Mouse (Mus musculus) ES-CJ7 (cell line): ENCODE data around the gene Itpk1.

Source experiments
- DNase-seq: peaks from one replicate; pipeline ENCODE4 v3.0.0; 2011; ENCODE audit warnings: low read depth, low spot score

Itpk1 gene

DNA sequence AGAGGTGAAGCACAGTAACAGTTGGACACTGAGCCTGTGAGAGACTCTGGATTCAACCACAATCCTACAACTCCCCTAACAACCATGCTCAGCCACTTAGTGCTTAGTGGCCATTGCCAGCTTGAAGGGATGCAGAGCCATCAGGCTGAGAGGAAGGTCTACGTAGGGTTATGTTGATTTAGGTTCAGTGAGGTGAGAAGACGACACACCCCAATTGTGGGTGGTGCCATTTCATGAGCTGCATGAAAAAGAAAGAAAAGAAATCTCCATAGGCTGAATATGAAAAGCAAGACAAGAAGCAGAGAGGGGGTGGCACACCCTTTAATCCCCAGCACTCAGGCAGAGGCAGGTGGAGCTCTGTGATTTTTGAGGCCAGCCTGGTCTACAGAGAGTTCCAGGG is 9.4 kb upstream of the Itpk1 start:
- peak; percentile 92 for DNase-seq

DNA sequence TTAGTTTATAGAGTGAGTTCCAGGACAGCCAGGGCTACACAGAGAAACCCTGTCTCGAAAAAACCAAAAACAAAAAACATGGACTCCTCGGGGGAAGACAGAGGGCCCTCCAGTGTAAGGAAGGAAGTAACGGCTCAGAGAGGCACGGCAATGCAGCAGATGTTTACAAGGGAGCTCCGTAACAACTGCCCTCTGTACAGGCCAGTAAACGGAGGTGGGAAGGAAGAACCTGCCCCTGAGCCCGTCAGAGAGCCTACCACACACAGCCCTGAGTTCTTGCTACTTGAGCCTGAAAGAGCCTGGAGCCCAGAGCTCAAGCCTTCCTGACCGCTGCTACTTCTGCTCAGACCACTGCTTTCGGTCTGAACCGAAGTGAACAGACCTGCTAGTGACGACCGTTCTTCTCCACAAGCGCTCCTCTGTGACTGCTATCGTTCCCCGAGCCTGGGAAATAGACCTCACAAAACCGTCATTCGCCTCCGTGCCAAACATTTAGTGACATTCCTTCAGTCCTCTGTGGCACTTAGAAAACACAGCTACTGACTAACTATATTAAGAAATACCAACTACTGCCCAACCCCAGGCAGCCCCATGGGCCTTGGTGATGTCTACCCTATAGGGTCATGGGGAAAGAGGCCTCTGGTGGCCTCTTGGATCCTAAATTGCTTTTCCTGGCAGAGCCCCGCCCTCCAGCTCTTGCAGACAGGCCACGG is 8.6 kb upstream of the Itpk1 start:
- no peak for DNase-seq

DNA sequence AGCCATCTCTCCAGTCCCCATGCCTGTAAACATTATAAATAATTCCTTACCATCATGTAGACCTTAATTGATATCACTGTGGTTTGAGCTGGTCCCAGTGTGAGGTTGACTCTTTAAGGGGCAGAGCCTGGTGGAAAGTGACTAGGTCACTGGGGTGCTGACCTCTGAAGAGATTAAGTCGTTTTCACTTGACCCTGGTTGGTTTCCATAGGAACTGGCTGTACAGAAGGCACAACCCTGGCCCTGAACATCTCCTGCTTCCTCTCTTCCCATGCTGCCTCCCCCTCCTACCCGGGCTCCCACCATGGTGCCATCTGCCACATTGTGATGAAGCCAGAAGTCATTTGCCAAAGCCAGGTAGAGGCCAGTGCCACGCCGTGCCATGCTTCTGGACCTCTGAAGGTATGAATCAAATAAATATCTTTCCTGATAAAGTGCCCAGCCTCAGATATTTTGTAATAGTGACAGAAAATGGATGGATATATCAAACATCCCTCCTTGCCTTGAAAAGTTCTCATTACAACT is 6.2 kb upstream of the Itpk1 start:
- DNase-seq, result peak; percentile 46

DNA sequence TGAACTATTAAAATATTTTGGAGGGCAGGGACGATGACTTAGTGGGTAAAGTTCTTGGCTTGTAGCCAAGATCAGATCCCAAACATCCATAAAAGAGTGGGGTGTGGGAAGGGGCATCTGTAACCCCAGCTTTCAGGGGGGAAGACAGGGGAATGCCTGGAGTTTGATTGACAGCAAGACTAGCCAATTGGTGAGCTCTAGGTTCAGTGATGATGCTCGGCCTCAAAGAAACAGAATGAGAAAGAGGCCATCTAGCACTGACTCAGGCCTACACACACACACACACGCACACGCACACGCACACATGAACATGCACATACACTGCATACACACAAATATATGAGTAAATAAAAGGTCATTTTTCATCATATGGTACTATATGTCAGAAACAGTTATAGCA is 5.2 kb upstream of the Itpk1 start:
- peak; percentile 66 for DNase-seq

DNA sequence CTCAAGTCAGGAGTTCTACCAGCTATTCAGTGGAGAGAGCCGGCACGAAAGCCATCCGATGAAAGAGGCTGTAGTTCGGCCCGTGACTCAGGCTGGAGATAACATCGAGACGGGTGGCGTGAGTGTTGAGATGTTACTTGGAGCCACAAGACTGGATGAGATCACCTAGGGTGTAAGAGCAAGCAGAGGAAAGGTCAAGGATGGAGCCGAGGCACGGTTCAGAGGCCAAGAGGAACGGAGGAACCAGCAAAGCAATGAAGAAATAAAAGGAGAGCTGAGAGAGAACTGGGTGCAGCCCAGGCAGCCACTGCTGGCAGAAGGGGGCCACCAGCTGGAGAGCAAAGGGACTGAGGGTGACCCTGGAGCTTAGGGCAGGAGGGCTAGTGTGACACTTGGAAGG is 3.5 kb upstream of the Itpk1 start:
- no peak for DNase-seq

DNA sequence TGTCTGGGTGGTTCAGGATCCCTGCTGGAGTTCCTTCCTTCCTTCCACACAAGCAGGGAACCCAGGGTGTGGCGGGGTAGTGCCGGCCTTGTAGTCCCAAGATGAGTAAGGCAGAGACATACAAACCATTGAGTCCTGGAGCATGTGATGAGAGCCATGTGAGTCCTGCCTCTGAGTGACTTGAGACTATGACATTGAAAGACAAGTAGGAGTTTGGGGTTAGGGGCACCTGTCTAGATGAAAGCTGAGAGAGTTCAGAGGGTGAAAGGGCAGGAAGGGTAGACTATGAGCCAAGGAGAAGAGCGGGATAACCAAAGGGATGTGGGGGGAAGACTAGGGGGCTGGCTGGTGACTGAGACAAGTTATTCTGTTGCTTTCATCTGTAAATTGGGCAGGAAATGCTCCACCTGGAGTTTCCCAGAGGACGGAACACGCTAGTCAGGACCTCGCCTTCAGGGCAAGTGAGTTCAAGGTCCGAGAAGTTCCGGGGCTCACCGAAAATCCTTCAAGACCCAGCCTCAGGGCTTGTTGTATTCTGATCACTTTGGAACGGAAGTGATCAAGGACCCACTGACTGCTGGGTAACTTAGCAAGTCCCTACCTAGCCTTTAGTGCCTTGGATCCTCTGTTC is 2.2 kb upstream of the Itpk1 start:
- DNase-seq, result peak; percentile 97

- peak; percentile 60 for DNase-seq
These were observed 1.3 kb upstream of the Itpk1 start for GRCm38 (mm10) chr12:102705906-102706640.

DNA sequence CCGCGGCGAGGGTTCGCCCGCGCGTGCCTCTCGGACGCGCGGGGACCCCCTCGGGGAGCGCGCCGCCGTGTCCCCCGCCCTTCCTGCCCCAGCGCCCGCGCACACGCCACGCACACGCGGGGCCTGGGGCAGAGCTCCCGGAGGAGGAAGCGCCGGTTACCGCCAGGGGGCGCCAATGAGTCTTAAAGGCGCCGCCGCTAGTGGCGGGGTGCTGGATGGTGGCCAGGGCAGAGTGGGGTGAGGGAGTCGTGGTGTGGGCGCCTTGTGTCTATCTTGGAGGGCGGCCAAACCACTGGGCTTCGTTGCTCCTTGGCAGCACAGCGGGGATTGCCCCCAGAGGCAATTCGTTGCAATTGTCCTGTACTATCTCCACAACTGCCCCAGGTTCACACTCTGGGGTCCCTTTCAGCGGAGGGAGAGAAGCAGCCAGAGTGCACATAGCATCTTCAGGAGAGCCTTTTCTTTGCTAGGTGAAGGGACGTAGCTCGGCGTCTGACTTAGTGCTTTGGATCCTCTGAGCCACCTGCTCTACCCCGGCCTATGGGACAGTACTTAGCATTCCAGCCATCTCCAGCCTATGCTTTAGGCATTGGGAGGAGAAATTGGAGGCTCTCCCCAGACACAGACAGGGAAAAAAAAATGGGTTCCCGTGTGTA is 614 bp upstream of the Itpk1 start:
- DNase-seq, result peak; percentile 75

DNA sequence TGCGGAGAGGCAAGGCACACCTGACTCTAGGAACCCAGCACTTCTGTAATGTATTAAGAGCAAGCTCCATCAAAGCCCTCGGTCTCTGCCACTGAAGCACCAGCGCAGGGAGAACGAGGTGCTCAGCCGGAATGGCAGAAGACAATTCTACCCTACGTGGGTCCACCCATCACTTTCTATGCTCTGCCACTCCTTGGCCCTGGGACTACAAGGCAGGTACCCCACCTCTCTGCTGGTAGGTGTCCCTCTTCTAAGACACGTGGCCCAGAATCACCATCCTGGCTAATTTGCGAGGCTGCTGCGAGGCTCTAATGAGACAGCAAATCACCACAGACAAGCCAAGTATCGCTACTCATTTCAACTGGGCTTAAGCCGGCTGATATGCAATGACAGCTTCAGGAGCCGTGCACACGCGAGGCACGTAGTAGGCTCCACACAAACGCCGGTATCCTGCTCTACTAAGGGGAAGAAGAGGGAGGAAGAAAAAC is 765 bp downstream of the Itpk1 start:
- no peak for DNase-seq

DNA sequence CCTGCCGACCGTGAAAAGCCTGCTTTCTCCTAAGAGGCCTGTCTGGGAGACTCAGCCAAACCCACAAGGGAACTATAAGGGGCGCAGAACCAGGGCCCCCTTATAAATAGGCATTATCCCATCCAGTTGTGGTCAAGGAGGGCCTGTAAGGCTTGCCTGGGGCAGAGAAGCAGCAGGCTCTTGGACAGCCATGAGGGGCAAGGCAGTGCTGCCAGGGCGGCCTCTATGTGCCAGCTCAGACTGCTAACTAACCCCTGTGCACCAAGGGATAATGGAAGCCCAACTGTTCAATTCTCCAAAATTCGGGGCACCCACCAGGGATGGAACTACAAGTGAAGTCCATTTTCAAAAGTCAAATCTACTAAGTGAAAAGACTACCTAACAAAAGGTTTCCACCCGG is 1.3 kb downstream of the Itpk1 start:
- DNase-seq, result no peak

DNA sequence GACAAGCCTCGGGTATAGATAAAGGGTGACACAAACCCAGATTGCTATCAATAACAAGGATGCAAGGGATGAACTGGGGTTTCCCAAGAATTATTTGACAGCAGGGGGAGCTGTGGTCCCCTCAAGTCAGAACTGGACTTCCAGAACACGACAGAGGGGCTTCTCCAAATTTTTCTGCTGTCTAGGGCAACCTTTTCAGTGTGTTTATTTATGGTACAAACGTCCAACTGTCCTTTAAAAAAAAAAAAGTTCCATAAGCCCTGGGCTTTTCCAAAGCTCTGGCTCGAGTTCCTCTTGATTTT is 1.7 kb downstream of the Itpk1 start:
- DNase-seq, result peak; percentile 71

DNA sequence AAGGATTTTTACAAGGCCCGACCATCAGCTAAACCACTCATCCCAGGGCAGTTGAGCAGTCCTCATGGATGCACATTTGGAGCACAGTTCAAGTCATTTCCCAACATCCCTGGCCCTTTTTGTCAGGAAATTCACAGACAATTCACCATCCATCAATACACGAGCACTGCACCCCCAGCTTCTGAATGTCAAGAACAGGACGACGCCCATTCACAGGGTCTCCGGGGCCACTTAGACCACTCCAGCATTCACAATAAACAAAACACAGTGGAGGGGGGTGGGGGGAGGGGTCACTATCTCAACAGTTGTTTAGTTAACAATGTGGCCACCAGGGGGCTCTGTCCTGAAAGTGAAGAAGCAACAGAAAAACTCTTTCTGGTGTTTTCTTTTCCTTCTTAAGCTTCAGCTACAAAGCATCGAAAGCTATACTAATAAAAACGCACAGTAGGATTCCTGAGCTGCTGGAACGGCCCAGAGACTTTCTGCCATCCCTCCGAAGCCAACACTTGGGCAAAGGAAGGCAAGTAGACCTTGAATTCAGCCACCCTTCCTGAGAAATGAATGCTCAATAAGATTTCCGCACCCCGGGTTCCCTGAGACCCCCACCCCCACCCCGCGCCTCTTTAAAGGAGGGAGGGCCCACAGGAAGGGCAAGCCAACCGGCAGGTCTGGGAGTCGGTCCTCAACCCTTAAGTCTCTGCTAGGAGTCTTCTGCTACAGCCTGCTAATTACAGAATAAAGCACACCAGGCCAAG is 2.2 kb downstream of the Itpk1 start:
- peak; percentile 89 for DNase-seq

DNA sequence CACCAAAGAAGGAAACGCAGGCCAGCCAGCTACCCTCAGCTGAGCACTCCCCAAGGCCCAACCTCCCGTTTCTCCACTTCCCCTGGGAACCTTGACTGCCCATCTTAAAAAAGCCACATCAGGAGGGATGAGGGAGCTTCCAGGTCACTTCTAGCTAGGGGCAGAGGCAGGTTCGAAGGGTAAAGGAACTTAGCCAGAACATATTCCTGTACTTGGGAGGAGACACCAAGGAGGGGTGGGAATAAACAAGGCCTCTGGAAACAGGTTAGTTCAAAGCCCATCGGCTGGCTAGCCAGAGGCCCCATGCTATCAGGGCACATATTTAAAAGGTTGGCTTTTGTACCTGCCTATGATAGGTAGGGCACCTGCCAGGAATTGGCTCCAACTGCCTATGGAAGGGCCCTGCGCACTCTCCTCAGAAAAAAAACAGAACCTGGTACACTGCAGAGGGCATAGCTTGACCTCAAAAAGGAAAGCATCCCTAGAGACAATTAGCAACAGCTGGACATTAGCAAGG is 3.0 kb downstream of the Itpk1 start:
- no peak for DNase-seq

- no peak for DNase-seq
These were observed 4.3 kb downstream of the Itpk1 start for GRCm38 (mm10) chr12:102700453-102700852.

GRCm38 (mm10) chr12:102699156-102699555 is 5.6 kb downstream of the Itpk1 start:
- no peak for DNase-seq

- no peak for DNase-seq
These were observed 6.5 kb downstream of the Itpk1 start for GRCm38 (mm10) chr12:102698089-102698684.

- DNase-seq, result no peak
These were observed 7.3 kb downstream of the Itpk1 start for GRCm38 (mm10) chr12:102697381-102697780.

DNA sequence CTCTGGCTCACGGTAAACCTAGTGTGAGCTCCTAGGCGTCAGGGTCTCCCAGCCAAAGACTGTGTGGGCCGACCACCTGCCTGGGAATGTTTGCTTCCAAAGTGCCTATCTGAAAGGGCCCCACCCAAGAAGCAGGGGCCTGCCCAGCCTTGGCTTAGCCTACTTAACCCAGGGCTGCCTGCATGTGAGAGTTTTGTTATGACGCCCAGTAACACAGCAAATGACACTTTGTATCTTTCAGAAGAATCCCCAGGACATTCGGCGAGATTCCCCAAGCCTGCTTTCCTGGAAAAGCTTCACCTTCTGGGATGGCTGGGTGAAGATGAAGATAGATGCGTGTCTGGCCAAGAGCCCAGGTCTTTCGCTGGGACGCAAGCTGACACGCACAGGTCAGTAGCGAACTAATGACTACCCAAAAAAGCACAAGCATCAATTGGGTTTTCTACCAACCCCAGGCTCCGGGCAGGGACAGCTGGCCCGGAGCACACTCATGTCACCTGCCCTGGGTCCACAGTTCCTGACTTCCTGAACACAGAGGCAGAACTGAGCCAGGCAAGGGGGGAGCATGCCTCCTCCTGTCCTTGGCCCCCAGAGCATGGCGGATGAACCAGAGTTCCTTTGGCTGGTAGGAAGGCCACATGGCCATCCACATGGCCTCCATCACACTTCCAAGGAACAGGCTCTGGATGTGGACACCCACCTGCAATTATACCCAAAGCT is 7.9 kb downstream of the Itpk1 start:
- DNase-seq, result no peak

DNA sequence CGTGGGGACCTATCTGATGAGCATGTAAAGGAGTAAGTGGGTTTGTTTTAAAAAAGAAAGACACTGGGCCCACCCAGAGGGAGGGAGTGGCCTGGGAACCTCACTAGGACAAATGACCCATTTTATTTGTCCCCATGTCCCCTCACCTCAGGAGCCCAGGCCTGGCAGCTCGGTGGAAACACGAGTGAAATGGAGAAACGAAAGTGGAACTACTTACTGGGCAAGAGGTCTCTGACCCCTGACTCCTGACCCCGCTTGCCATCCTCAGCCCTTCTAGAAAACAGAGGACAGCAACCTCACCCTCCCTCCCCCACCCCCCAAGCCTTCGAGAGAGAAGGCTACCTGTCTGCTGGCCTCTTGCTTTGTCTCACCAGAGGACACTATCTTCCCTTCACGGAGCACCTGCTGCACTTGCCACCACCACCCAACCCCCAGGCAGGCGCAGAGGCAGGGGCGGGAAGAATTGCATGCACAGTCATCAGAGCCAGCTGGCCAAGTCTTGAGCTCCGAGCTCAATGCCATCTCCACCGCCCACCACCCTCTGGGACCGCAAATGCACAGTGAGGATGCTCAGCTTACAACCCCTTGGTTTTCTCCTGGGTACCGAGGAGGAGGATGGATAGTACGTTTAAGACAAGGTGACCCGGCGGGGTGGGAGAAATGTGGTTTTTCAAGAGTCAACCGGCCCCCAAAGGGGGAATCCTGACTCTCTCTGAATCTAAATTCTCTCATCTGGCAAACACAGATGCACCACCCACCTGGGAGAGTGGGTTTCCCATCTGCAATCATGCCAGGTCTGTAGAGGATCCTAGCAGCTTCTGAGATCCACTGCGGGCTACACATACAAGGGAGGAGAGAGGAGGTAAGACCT is 9.1 kb downstream of the Itpk1 start:
- no peak for DNase-seq
